Mouse (Mus musculus): ENCODE measurements around the gene Pcca. TPM values are rescaled to one million over a fixed set of nuclear protein-coding genes. Genes with fewer than 3 reads are reported as not detected.
"Not testable (repeated sequence)": the region's sequence is repeated elsewhere in the genome, so short reads cannot be mapped to it uniquely, and the experiment has no call there.

Pcca gene
- polyA plus RNA-seq, 1 experiment from 2014 or later: 27.0 TPM

GRCm38 (mm10) chr14:122577816-122578215, 43.7 kb downstream of the Pcca start:
- no peaks in the 10 kb centered on the region for H3K9me3 ChIP-seq
- ATAC-seq (replicated peaks): no peak
- H3K4me2 ChIP-seq: no peak overlapping the region
- H3K27me3 ChIP-seq (replicated peaks): no peaks in the 10 kb centered on the region
- no peaks in the 10 kb centered on the region for H3K36me3 ChIP-seq (replicated peaks)
- no peak overlapping the region for H3K27ac ChIP-seq
- no peak overlapping the region for H3K4me3 ChIP-seq
- WGBS: 88% methylated on average over 4 of the region's 4 CpGs
- H3K4me1 ChIP-seq: no peaks in the 10 kb centered on the region
- no peak overlapping the region for H3K9ac ChIP-seq

GRCm38 (mm10) chr14:122582057-122582456, 47.9 kb downstream of the Pcca start:
- Histone ChIP-seq H3K4me1 (no peaks in the 10 kb centered on the region), H3K36me3 (replicated peaks) (no peaks in the 10 kb centered on the region), H3K27ac (no peak overlapping the region), H3K4me3 (no peak overlapping the region), H3K27me3 (replicated peaks) (no peaks in the 10 kb centered on the region), H3K4me2 (no peak overlapping the region), H3K9ac (no peak overlapping the region), H3K9me3 (no peaks in the 10 kb centered on the region)
- WGBS: 69% methylated on average over 4 of the region's 4 CpGs
- ATAC-seq (replicated peaks): no peak

- WGBS: 47% methylated on average over 7 of the region's 7 CpGs
- no peak overlapping the region for H3K4me3 ChIP-seq
- no peaks in the 10 kb centered on the region for H3K9me3 ChIP-seq
- no peak; the same call in 1 of the 2 replicates for ATAC-seq (replicated peaks)
- no peak overlapping the region for H3K4me2 ChIP-seq
- H3K4me1 ChIP-seq: no peaks in the 10 kb centered on the region
- H3K27me3 ChIP-seq (replicated peaks): no peaks in the 10 kb centered on the region
- no peak overlapping the region for H3K9ac ChIP-seq
- no peak overlapping the region for H3K27ac ChIP-seq
- no peaks in the 10 kb centered on the region for H3K36me3 ChIP-seq (replicated peaks)
Observed at GRCm38 (mm10) chr14:122582491-122583077, 48.5 kb downstream of the Pcca start.

GRCm38 (mm10) chr14:122584087-122584486, 50.0 kb downstream of the Pcca start:
- WGBS: 87% methylated on average over 2 of the region's 2 CpGs
- not testable (repeated sequence) for H3K27me3 ChIP-seq (replicated peaks); H3K9me3 ChIP-seq; H3K36me3 ChIP-seq (replicated peaks); ATAC-seq (replicated peaks); H3K9ac ChIP-seq; H3K27ac ChIP-seq; H3K4me1 ChIP-seq; H3K4me3 ChIP-seq; H3K4me2 ChIP-seq

- no peak overlapping the region for H3K9ac ChIP-seq
- no peak overlapping the region for H3K4me2 ChIP-seq
- H3K9me3 ChIP-seq: no peaks in the 10 kb centered on the region
- no peak overlapping the region for H3K4me3 ChIP-seq
- H3K4me1 ChIP-seq: no peaks in the 10 kb centered on the region
- 91% methylated on average over 4 of the region's 4 CpGs for WGBS
- no peak overlapping the region for H3K27ac ChIP-seq
- no peaks in the 10 kb centered on the region for H3K27me3 ChIP-seq (replicated peaks)
- H3K36me3 ChIP-seq (replicated peaks): no peaks in the 10 kb centered on the region
- ATAC-seq (replicated peaks): no peak
Observed at GRCm38 (mm10) chr14:122586942-122587341, 52.8 kb downstream of the Pcca start.

GRCm38 (mm10) chr14:122597534-122597933, 63.4 kb downstream of the Pcca start:
- WGBS: 87% methylated on average over 5 of the region's 5 CpGs
- no peaks in the 10 kb centered on the region for H3K27me3 ChIP-seq (replicated peaks)
- no peak for ATAC-seq (replicated peaks)
- H3K9ac ChIP-seq: no peak overlapping the region
- no peak overlapping the region for H3K27ac ChIP-seq
- no peak overlapping the region for H3K4me2 ChIP-seq
- H3K4me1 ChIP-seq: no peaks in the 10 kb centered on the region
- H3K9me3 ChIP-seq: no peaks in the 10 kb centered on the region
- no peaks in the 10 kb centered on the region for H3K36me3 ChIP-seq (replicated peaks)
- H3K4me3 ChIP-seq: no peak overlapping the region

GRCm38 (mm10) chr14:122598802-122599201, 64.7 kb downstream of the Pcca start:
- Histone ChIP-seq H3K9me3 (no peaks in the 10 kb centered on the region), H3K4me1 (no peaks in the 10 kb centered on the region), H3K27me3 (replicated peaks) (no peaks in the 10 kb centered on the region), H3K27ac (no peak overlapping the region), H3K4me2 (no peak overlapping the region), H3K4me3 (no peak overlapping the region), H3K9ac (no peak overlapping the region), H3K36me3 (replicated peaks) (no peaks in the 10 kb centered on the region)
- no peak for ATAC-seq (replicated peaks)
- 96% methylated on average over 2 of the region's 2 CpGs for WGBS

- Histone ChIP-seq H3K9ac (no peak overlapping the region), H3K27ac (no peak overlapping the region), H3K9me3 (no peaks in the 10 kb centered on the region), H3K4me1 (no peaks in the 10 kb centered on the region), H3K4me2 (no peak overlapping the region), H3K36me3 (replicated peaks) (no peaks in the 10 kb centered on the region), H3K27me3 (replicated peaks) (no peaks in the 10 kb centered on the region), H3K4me3 (no peak overlapping the region)
- ATAC-seq (replicated peaks): no peak
- 66% methylated on average over 9 of the region's 9 CpGs for WGBS
Observed at GRCm38 (mm10) chr14:122599839-122600238, 65.7 kb downstream of the Pcca start.

- Histone ChIP-seq H3K4me3 (no peak overlapping the region), H3K9ac (no peak overlapping the region), H3K4me1 (no peaks in the 10 kb centered on the region), H3K27me3 (replicated peaks) (no peaks in the 10 kb centered on the region), H3K27ac (no peak overlapping the region), H3K9me3 (no peaks in the 10 kb centered on the region), H3K36me3 (replicated peaks) (no peaks in the 10 kb centered on the region), H3K4me2 (no peak overlapping the region)
- 61% methylated on average over 2 of the region's 2 CpGs for WGBS
- ATAC-seq (replicated peaks): no peak
Observed at GRCm38 (mm10) chr14:122602701-122603100, 68.6 kb downstream of the Pcca start.

GRCm38 (mm10) chr14:122606499-122606898, 72.4 kb downstream of the Pcca start:
- H3K9ac ChIP-seq: no peak overlapping the region
- ATAC-seq (replicated peaks): no peak
- H3K27ac ChIP-seq: no peak overlapping the region

GRCm38 (mm10) chr14:122607456-122607855, 73.3 kb downstream of the Pcca start:
- Histone ChIP-seq H3K9ac (no peak overlapping the region), H3K4me2 (no peak overlapping the region)

More at GRCm38 (mm10) chr14:122606499-122606898, 72.4 kb downstream of the Pcca start:
- Histone ChIP-seq H3K4me1 (no peaks in the 10 kb centered on the region), H3K36me3 (replicated peaks) (no peaks in the 10 kb centered on the region), H3K4me2 (no peak overlapping the region), H3K9me3 (no peaks in the 10 kb centered on the region), H3K4me3 (no peak overlapping the region), H3K27me3 (replicated peaks) (no peaks in the 10 kb centered on the region)
- 68% methylated on average over 1 of the region's 1 CpGs for WGBS

GRCm38 (mm10) chr14:122608323-122608722, 74.2 kb downstream of the Pcca start:
- Histone ChIP-seq H3K36me3 (replicated peaks) (no peaks in the 10 kb centered on the region), H3K27me3 (replicated peaks) (no peaks in the 10 kb centered on the region), H3K4me1 (no peaks in the 10 kb centered on the region), H3K4me2 (no peak overlapping the region), H3K9ac (no peak overlapping the region), H3K9me3 (no peaks in the 10 kb centered on the region), H3K4me3 (no peak overlapping the region), H3K27ac (no peak overlapping the region)
- no peak for ATAC-seq (replicated peaks)
- 87% methylated on average over 2 of the region's 2 CpGs for WGBS

More at GRCm38 (mm10) chr14:122607456-122607855, 73.3 kb downstream of the Pcca start:
- WGBS: 84% methylated on average over 4 of the region's 4 CpGs
- no peaks in the 10 kb centered on the region for H3K9me3 ChIP-seq
- H3K36me3 ChIP-seq (replicated peaks): no peaks in the 10 kb centered on the region
- no peak overlapping the region for H3K4me3 ChIP-seq
- no peak overlapping the region for H3K27ac ChIP-seq
- H3K4me1 ChIP-seq: no peaks in the 10 kb centered on the region
- no peaks in the 10 kb centered on the region for H3K27me3 ChIP-seq (replicated peaks)
- no peak for ATAC-seq (replicated peaks)

GRCm38 (mm10) chr14:122611035-122611434, 76.9 kb downstream of the Pcca start:
- H3K27ac ChIP-seq: no peak overlapping the region
- no peak overlapping the region for H3K9ac ChIP-seq
- no peak overlapping the region for H3K4me2 ChIP-seq
- no peaks in the 10 kb centered on the region for H3K36me3 ChIP-seq (replicated peaks)
- no peaks in the 10 kb centered on the region for H3K9me3 ChIP-seq
- H3K4me1 ChIP-seq: no peaks in the 10 kb centered on the region
- no peaks in the 10 kb centered on the region for H3K27me3 ChIP-seq (replicated peaks)
- ATAC-seq (replicated peaks): no peak
- H3K4me3 ChIP-seq: no peak overlapping the region
- WGBS: 85% methylated on average over 4 of the region's 4 CpGs
